Mouse (Mus musculus) ES-E14 (cell line): ENCODE measurements at regions not wholly inside any gene's neighbourhood (a gene's known extent, or its start where the extent isn't known, plus 50 kb on each side); places are given as distances from the start of the nearest gene placed in this dataset.

Source experiments
- CHD2 ChIP-seq: IDR thresholded peaks from 2 replicates; pipeline ENCODE4 v1.6.1; 2014; ENCODE audit warnings: mild to moderate bottlenecking, low read depth, low read length, inconsistent platforms
- MAFK ChIP-seq: IDR thresholded peaks from 2 replicates; pipeline ENCODE4 v1.6.1; 2014; ENCODE audit warnings: mild to moderate bottlenecking, low read depth, low read length, inconsistent platforms; ENCODE audit not compliant: insufficient read depth
- ZC3H11A ChIP-seq: IDR thresholded peaks from 2 replicates; pipeline ENCODE4 v1.6.1; 2012; ENCODE audit warnings: low read depth, mild to moderate bottlenecking, inconsistent platforms, low read length, borderline replicate concordance
- ZNF384 ChIP-seq: IDR thresholded peaks from 2 replicates; pipeline ENCODE4 v1.6.1; 2012; ENCODE audit warnings: low read depth, low read length, inconsistent platforms

- TF ChIP-seq ZC3H11A, result no peak
- TF ChIP-seq ZNF384, result no peak
- no peak for TF ChIP-seq CHD2
- no peak for TF ChIP-seq MAFK
Measured at GRCm38 (mm10) chr2:171840058-171840713, 203.1 kb downstream of the Cbln4 start.
